Mouse (Mus musculus): Measurements from ENCODE around the gene Cdkl3. TPM values are rescaled to one million over a fixed set of nuclear protein-coding genes. Genes with fewer than 3 reads are reported as not detected.
"Not testable (repeated sequence)": the region's sequence is repeated elsewhere in the genome, so short reads cannot be mapped to it uniquely, and the experiment has no call there.

Gene Cdkl3
- polyA plus RNA-seq, 1 experiment from 2014 or later = 9.4 TPM

DNA sequence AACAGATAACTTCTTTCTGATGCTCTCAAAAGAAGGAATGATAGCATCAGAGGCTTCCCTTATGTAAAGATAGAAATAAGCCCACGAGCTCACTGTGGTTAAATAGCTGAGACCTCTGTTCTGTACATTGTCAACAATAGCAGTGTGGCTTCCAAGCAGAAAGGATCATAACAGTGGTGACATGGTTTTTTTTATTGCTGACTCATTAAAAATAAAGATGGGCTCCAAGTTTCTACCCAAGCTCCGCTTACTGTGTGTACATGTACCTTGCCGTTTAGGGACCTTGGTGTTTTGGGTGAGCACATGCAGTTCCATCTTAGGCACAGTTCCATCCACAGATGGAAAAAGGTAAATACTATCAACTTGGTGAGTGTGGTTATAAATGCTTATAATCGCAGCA is 99.0 kb downstream of the Cdkl3 start:
- Histone ChIP-seq H3K4me3 (ENCODE audit: low read depth, low read length) (no peak overlapping the region), H3K4me2 (no peak overlapping the region), H3K27me3 (ENCODE audit: insufficient read depth, low read length) (no peaks in the 10 kb centered on the region), H3K36me3 (ENCODE audit: insufficient read depth) (0 out of 2 replicates have a peak, but pooled peaks cover 4% of the 10 kb centered on the region), H3K9me3 (ENCODE audit: low read depth, low read length) (no peaks in the 10 kb centered on the region), H3K9ac (no peak overlapping the region), H3K4me1 (ENCODE audit: insufficient read depth) (peaks cover 8% of the 10 kb centered on the region; the same call in 1 of the 2 replicates), H3K27ac (ENCODE audit: low read depth) (no peak overlapping the region)
- DNase-seq (no peak), ATAC-seq (ENCODE audit: insufficient read depth) (no peak)
- 75% methylated on average over 4 of the region's 4 CpGs for WGBS
- TF ChIP-seq CTCF (IDR thresholded peaks at IDR 0.05; ENCODE audit: low read depth) = no peak

- Histone ChIP-seq H3K9ac (no peak overlapping the region), H3K4me3 (ENCODE audit: low read depth, low read length) (no peak overlapping the region), H3K27me3 (ENCODE audit: insufficient read depth, low read length) (no peaks in the 10 kb centered on the region), H3K9me3 (ENCODE audit: low read depth, low read length) (no peaks in the 10 kb centered on the region), H3K36me3 (ENCODE audit: insufficient read depth) (0 out of 2 replicates have a peak, but pooled peaks cover 3% of the 10 kb centered on the region), H3K4me1 (ENCODE audit: insufficient read depth) (0 out of 2 replicates have a peak, but pooled peaks cover under 1% of the 10 kb centered on the region), H3K4me2 (no peak overlapping the region), H3K27ac (ENCODE audit: low read depth) (no peak overlapping the region)
- ATAC-seq (ENCODE audit: insufficient read depth) (no peak), DNase-seq (no peak)
- no peak for TF ChIP-seq CTCF (IDR thresholded peaks at IDR 0.05; ENCODE audit: low read depth)
Observed at GRCm38 (mm10) chr11:52105503-52105902, 101.5 kb downstream of the Cdkl3 start.

DNA sequence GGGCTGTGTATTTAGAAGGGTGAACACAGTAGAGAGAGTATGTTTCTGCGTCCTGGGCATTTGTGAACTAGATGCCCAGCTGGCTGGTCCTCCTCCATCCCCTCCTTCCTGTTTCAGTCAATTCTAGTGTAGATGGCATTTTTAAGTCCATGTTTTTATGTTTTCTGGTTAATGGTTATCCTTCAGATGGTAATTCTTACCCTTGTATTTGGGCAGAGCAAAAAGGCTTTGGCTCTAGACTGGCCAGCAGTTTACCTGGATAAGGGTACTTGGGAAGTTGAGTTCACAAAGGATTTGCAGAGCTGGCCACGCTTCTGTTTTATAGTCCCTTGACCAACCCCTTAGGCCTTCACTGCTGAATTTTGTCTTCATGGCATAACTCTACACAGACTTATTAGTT is 102.0 kb downstream of the Cdkl3 start:
- no peak overlapping the region for H3K9ac ChIP-seq
- ATAC-seq (ENCODE audit: insufficient read depth) = no peak
- no peaks in the 10 kb centered on the region for H3K9me3 ChIP-seq (ENCODE audit: low read depth, low read length)
- no peak for DNase-seq
- WGBS = 94% methylated on average over 2 of the region's 2 CpGs
- no peak overlapping the region for H3K27ac ChIP-seq (ENCODE audit: low read depth)
- TF ChIP-seq CTCF (IDR thresholded peaks at IDR 0.05; ENCODE audit: low read depth) = no peak
- H3K36me3 ChIP-seq (ENCODE audit: insufficient read depth) = no peaks in the 10 kb centered on the region
- no peak overlapping the region for H3K4me2 ChIP-seq
- H3K27me3 ChIP-seq (ENCODE audit: insufficient read depth, low read length) = no peaks in the 10 kb centered on the region
- no peak overlapping the region for H3K4me3 ChIP-seq (ENCODE audit: low read depth, low read length)
- H3K4me1 ChIP-seq (ENCODE audit: insufficient read depth) = no peaks in the 10 kb centered on the region

DNA sequence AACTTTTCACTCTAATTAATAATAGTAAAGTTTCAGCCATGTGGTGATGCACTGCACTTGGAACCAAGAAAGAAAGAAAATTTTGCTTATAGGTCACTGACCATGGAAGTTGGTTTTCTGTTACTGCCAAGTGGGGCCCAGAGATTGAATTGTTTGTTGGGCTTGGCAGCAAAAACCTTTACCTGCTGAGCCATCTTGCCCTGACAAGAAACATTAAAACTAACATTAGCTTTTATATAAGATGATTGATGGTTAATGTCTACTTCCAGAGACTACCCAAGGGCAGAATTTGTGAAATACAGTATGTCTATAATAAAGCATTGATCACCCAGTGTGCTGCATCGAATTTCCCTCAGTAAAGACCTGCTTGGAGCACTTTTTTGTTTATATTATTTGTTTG is 102.4 kb downstream of the Cdkl3 start:
- H3K4me3 ChIP-seq (ENCODE audit: low read depth, low read length) = no peak overlapping the region
- ATAC-seq (ENCODE audit: insufficient read depth) (no peak), DNase-seq (no peak)
- WGBS = 83% methylated on average over 1 of the region's 1 CpGs
- H3K9ac ChIP-seq = no peak overlapping the region
- no peak overlapping the region for H3K4me2 ChIP-seq
- no peaks in the 10 kb centered on the region for H3K36me3 ChIP-seq (ENCODE audit: insufficient read depth)
- H3K4me1 ChIP-seq (ENCODE audit: insufficient read depth) = no peaks in the 10 kb centered on the region
- H3K27ac ChIP-seq (ENCODE audit: low read depth) = no peak overlapping the region
- H3K27me3 ChIP-seq (ENCODE audit: insufficient read depth, low read length) = no peaks in the 10 kb centered on the region
- no peaks in the 10 kb centered on the region for H3K9me3 ChIP-seq (ENCODE audit: low read depth, low read length)
- no peak for TF ChIP-seq CTCF (IDR thresholded peaks at IDR 0.05; ENCODE audit: low read depth)

DNA sequence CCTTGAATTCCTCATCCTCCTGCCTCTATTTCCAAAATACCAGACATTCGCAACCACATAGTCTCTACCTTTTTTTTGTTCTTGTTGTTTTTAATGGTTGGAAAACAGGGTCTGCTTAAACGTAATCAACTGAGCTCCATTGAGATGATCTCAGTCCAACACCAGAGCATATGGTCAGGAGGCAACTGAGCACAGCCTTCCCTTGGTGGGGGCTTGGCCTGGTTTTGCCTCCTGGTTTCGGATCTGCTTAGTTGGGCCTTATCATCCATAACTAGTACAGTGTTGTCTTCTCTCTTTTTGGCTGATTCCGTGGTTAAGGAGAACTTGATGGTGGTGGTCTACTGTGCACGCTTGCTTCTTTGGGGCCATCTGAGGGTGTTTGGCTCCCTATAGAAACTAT is 104.8 kb downstream of the Cdkl3 start:
- ATAC-seq (ENCODE audit: insufficient read depth) = no peak
- no peak for TF ChIP-seq CTCF (IDR thresholded peaks at IDR 0.05; ENCODE audit: low read depth)
- Histone ChIP-seq H3K4me3 (ENCODE audit: low read depth, low read length) (no peak overlapping the region), H3K4me1 (ENCODE audit: insufficient read depth) (no peaks in the 10 kb centered on the region), H3K9ac (no peak overlapping the region), H3K9me3 (ENCODE audit: low read depth, low read length) (no peaks in the 10 kb centered on the region), H3K27me3 (ENCODE audit: insufficient read depth, low read length) (no peaks in the 10 kb centered on the region), H3K4me2 (no peak overlapping the region), H3K36me3 (ENCODE audit: insufficient read depth) (0 out of 2 replicates have a peak, but pooled peaks cover 14% of the 10 kb centered on the region), H3K27ac (ENCODE audit: low read depth) (no peak overlapping the region)
- DNase-seq = no peak
- WGBS = 89% methylated on average over 5 of the region's 5 CpGs

DNA sequence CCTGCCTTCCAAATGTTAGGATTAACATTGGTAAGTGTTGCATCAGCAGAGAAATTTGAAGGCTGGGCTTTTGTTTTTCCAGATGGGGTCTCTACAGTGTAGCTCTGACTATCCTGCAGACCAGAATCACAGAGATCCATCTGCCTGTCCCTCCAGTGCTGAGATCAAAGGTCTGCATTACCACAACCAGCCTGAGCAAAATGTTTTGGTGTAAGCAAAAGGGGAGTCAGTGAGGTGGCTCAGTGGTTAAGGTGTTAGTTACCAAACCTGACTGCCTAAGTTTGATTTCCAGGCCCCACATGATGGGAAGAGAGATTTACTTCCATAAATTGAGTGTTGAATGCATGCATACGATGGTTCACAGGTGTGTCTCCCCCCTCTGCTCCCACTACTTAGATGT is 105.4 kb downstream of the Cdkl3 start:
- Histone ChIP-seq H3K4me3 (ENCODE audit: low read depth, low read length) (no peak overlapping the region), H3K9ac (no peak overlapping the region), H3K9me3 (ENCODE audit: low read depth, low read length) (no peaks in the 10 kb centered on the region), H3K4me1 (ENCODE audit: insufficient read depth) (no peaks in the 10 kb centered on the region), H3K4me2 (no peak overlapping the region), H3K27me3 (ENCODE audit: insufficient read depth, low read length) (no peaks in the 10 kb centered on the region), H3K27ac (ENCODE audit: low read depth) (no peak overlapping the region), H3K36me3 (ENCODE audit: insufficient read depth) (peaks cover 19% of the 10 kb centered on the region)
- TF ChIP-seq CTCF (IDR thresholded peaks at IDR 0.05; ENCODE audit: low read depth) = no peak
- no peak for ATAC-seq (ENCODE audit: insufficient read depth)
- 83% methylated on average over 1 of the region's 1 CpGs for WGBS
- no peak for DNase-seq

GRCm38 (mm10) chr11:52115479-52115878 is 111.5 kb downstream of the Cdkl3 start:
- Histone ChIP-seq H3K27ac (ENCODE audit: low read depth) (no peak overlapping the region), H3K4me3 (ENCODE audit: low read depth, low read length) (no peak overlapping the region), H3K9ac (no peak overlapping the region), H3K4me2 (no peak overlapping the region), H3K4me1 (ENCODE audit: insufficient read depth) (no peaks in the 10 kb centered on the region), H3K9me3 (ENCODE audit: low read depth, low read length) (0 out of 2 replicates have a peak, but pooled peaks cover 3% of the 10 kb centered on the region), H3K36me3 (ENCODE audit: insufficient read depth) (peaks cover 79% of the 10 kb centered on the region), H3K27me3 (ENCODE audit: insufficient read depth, low read length) (no peaks in the 10 kb centered on the region)
- TF ChIP-seq CTCF (IDR thresholded peaks at IDR 0.05; ENCODE audit: low read depth) = no peak
- ATAC-seq (ENCODE audit: insufficient read depth) (no peak), DNase-seq (no peak)
- WGBS = 92% methylated on average over 3 of the region's 3 CpGs

GRCm38 (mm10) chr11:52116117-52116516 is 112.1 kb downstream of the Cdkl3 start:
- not testable (repeated sequence) for ATAC-seq (ENCODE audit: insufficient read depth)

More at GRCm38 (mm10) chr11:52116117-52116516, 112.1 kb downstream of the Cdkl3 start:
- 90% methylated on average over 6 of the region's 6 CpGs for WGBS
- H3K4me2 ChIP-seq; H3K4me1 ChIP-seq (ENCODE audit: insufficient read depth); H3K4me3 ChIP-seq (ENCODE audit: low read depth, low read length); H3K27me3 ChIP-seq (ENCODE audit: insufficient read depth, low read length); H3K27ac ChIP-seq (ENCODE audit: low read depth); H3K9me3 ChIP-seq (ENCODE audit: low read depth, low read length); H3K9ac ChIP-seq; DNase-seq: not testable (repeated sequence)
- H3K36me3 ChIP-seq (ENCODE audit: insufficient read depth) = peaks cover 83% of the 10 kb centered on the region

Data from lung, embryonic 14.5 days (tissue).